Mouse (Mus musculus) B cell, adult 2 months (primary cell): ENCODE measurements around the gene Gm20441.
"Not testable (repeated sequence)": the region's sequence is repeated elsewhere in the genome, so short reads cannot be mapped to it uniquely, and the experiment has no call there.

Experiments
- DNase-seq, 2 experiments: peaks; one replicate each; pipeline ENCODE4 v3.0.0; 2022

The Gm20441 gene

GRCm38 (mm10) chr10:75779206-75780174 is 1.3 kb downstream of the Gm20441 start:
- no peak for DNase-seq

- DNase-seq = no peak
Measured at GRCm38 (mm10) chr10:75777885-75778284, 2.9 kb downstream of the Gm20441 start.

DNA sequence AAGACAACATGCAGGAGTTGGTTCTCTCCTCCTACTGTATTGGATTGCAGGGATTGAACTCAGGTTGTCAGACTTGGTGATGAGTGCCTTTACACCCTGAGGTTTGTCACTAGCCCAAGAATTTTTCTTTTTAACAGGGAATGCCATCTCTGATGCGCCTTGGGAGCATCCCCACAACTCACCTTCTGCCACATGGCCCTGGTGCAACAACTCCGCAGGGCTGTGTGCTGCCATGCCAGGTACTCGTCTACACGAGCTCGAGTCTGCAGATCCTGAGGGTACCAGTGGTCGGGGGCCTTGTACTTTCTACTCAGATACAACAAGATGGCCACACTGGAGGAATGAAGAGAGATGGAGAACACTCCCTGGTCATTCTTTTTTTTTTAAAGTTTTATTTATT is 4.2 kb downstream of the Gm20441 start:
- DNase-seq = no peak

DNA sequence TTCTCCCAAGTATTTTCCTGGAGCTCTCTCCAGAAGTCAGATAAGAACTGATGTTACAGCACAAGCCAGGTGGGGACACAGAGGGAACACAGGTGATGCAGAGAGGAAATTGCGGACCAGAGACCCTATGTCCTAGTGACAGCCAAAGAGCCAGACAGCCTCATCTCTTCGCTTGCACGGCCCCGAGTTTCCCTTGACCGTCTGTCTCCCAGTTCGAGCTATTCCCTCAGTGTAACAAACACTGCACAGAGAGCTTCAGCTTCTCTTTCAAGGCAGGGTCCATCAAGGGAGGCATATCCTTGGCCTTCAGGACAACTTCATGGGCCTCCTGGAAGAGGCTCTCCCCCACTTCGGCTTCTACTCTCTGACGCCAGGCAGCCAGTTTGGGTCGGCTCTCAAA is 6.2 kb downstream of the Gm20441 start:
- no peak for DNase-seq

DNA sequence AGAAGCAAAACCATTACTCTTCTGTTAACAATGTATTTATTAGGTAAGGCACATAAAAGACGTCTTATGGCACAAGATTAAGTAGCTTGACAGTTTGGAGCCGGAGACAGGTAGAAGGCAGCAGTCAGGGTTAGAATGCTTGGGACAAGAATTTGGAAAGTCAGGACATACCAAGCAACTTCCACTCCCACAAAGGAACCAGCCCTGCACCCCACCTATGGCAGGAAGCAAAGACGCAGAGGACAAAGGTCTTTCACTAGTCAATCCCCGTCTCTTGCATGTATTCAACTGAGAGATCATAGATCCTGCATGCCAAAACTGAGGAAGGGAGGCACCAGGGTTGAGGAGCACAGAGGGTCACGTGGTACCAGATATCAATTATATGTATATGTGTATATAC is 6.7 kb downstream of the Gm20441 start:
- no peak for DNase-seq

GRCm38 (mm10) chr10:75772795-75773664 is 7.7 kb downstream of the Gm20441 start, which contains the start of gene Ddt:
Gene Ddt, minus strand, starts transcription at chr10:75773414.
- DNase-seq = peak; percentile 81

DNA sequence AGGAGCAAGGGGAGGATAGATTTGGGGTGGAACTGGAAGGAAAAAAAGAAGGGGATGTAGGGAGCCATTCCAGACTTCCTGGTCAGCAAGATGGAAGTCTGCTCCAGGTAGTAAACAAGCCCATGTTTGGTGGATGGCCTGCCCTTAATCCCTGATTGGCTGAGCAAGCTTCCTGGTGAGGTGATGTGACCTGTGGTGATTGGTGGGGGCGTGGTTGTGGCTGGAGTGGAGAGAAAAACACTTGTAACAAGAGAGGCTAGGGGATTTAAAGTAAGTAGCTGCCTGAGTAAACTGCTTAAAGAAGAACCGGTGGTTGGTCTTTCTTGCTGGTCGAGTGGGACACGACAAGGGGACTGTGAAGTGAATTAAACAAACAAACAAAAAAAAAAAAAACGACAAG is 13.0 kb downstream of the Gm20441 start:
- DNase-seq = not testable (repeated sequence)

- no peak for DNase-seq
Measured at GRCm38 (mm10) chr10:75766856-75767255, 13.9 kb downstream of the Gm20441 start.

GRCm38 (mm10) chr10:75764519-75765473 is 16.0 kb downstream of the Gm20441 start:
- DNase-seq = peak; percentile 86 to 87

GRCm38 (mm10) chr10:75763682-75764518 is 16.9 kb downstream of the Gm20441 start, which contains the start of gene Cabin1:
Gene Cabin1, minus strand, starts transcription at chr10:75764341.
- DNase-seq = peak; percentile 97

- DNase-seq = no peak
Measured at GRCm38 (mm10) chr10:75762413-75762812, 18.3 kb downstream of the Gm20441 start.

GRCm38 (mm10) chr10:75760311-75760710 is 20.4 kb downstream of the Gm20441 start:
- peak; percentile 31 to 45 for DNase-seq

GRCm38 (mm10) chr10:75756719-75757118 is 24.0 kb downstream of the Gm20441 start:
- DNase-seq = no peak

- peak; percentile 84 to 85 for DNase-seq
Measured at GRCm38 (mm10) chr10:75744017-75744416, 36.7 kb downstream of the Gm20441 start.

DNA sequence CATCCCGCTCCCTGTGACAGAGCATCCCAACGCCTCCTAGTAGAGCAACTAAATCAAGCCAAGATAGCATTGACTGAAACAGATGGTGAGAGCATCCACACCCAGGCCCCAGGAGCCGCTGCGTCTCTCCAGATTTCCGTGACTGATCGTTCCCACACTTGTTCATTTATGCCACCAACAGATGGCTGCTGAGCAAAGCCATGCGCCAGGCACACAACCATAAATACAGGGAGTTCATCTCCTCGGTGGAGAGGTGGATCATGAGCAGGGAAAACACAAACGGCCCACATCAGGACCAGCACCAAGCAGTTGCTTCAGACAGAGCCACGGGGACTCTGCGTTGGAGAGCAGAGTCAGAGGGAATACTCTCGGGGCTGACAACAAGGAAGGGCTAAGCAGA is 37.4 kb downstream of the Gm20441 start:
- DNase-seq = no peak

GRCm38 (mm10) chr10:75740866-75741265 is 39.9 kb downstream of the Gm20441 start:
- DNase-seq = no peak

- no peak for DNase-seq
Measured at GRCm38 (mm10) chr10:75725449-75725848, 55.3 kb downstream of the Gm20441 start.
